Mouse (Mus musculus): ENCODE measurements around the gene Fam124a. TPM values are rescaled to one million over a fixed set of nuclear protein-coding genes. Genes with fewer than 3 reads are reported as not detected.
"Not testable (repeated sequence)": the region's sequence is repeated elsewhere in the genome, so short reads cannot be mapped to it uniquely, and the experiment has no call there.

The Fam124a gene
- polyA plus RNA-seq, 1 experiment from 2014 or later, result 3.7 TPM

DNA sequence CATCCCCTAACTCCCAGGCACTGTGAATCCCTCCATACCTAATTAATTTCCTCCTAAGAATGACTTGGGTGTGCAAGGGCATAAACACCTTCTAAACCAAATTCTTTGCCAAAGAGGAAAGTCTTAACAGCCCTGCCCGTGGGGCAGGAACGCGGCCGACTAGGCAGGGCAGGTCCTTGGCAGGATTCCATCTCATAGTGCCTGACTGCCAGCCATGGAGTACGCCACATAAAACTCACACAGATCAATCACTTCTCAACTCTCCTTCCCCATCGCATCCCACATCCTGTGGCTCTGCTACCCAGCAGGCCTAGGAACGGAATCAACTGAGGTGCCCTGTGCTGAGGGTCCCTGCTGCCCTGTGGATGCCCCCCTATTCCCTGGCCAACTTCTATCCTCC, 8.1 kb downstream of the Fam124a start:
- DNase-seq (ENCODE audit: low spot score), result no peak
- Histone ChIP-seq H3K4me1 (replicated peaks; ENCODE audit: control insufficient read depth, insufficient read depth) (no peaks in the 10 kb centered on the region; the same call in 1 of the 2 replicates), H3K9me3 (ENCODE audit: control insufficient read depth, low read length) (no peaks in the 10 kb centered on the region), H3K4me3 (ENCODE audit: low read depth, low read length) (no peak overlapping the region), H3K4me2 (replicated peaks; ENCODE audit: low read depth) (no peak overlapping the region), H3K9ac (ENCODE audit: low read length) (no peak overlapping the region), H3K27ac (replicated peaks) (no peak overlapping the region), H3K27me3 (ENCODE audit: control insufficient read depth, insufficient read depth, low read length) (no peaks in the 10 kb centered on the region), H3K36me3 (ENCODE audit: control insufficient read depth, insufficient read depth, low read length) (no peaks in the 10 kb centered on the region)
- TF ChIP-seq EP300 (optimal IDR thresholded peaks at IDR 0.05) (no peak), CTCF (IDR thresholded peaks at IDR 0.05; ENCODE audit: low read depth) (no peak)
- WGBS, result 45% methylated on average over 7 of the region's 7 CpGs
- no peak for ATAC-seq (ENCODE audit: low FRiP score, low TSS enrichment)

DNA sequence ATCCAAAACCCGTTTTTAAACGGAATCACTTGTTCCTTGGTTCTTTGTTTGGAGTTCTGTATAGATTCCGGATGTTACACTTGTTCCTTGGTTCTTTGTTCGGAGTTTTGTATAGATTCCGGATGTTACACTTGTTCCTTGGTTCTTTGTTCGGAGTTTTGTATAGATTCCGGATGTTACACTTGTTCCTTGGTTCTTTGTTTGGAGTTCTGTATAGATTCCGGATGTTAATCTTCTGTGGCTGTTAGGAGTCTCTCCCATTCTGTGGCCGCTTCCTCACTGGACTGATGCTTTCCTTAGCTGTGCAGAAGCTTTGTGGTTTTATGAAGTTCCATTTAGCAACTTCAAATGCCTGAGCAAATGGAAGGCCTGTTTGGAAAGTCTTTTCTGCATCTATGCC, 11.3 kb downstream of the Fam124a start, which contains the start of gene Gm4131:
Gene Gm4131, minus strand, starts transcription at position 101 of the 400 bp plus-strand sequence.
- not testable (repeated sequence) for H3K9me3 ChIP-seq (ENCODE audit: control insufficient read depth, low read length); H3K27me3 ChIP-seq (ENCODE audit: control insufficient read depth, insufficient read depth, low read length)
- 87% methylated on average over 9 of the region's 9 CpGs for WGBS

DNA sequence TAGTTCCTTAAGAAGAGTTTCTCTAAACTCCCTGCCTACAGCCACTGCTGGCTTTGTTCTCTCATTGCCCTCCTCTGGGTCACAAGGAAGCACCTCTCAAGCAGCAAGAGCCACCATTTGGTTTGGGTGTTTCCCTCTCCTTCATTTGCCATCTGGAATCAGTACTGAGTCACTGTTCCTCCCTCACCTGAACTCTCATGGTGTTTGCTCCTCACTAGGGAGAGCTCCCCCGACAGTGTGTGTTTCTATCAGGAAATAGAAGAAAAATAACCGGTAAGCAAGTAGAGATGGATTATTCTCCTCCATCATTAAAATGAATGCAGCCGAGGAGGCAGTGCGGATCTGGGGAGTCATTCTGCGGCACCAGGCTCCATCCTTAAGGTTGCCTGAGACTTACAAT, 13.9 kb downstream of the Fam124a start:
- no peaks in the 10 kb centered on the region for H3K27me3 ChIP-seq (ENCODE audit: control insufficient read depth, insufficient read depth, low read length)
- no peak for DNase-seq (ENCODE audit: low spot score)
- peak; percentile 83 for ATAC-seq (ENCODE audit: low FRiP score, low TSS enrichment)
- no peak overlapping the region for H3K4me3 ChIP-seq (ENCODE audit: low read depth, low read length)
- no peaks in the 10 kb centered on the region for H3K36me3 ChIP-seq (ENCODE audit: control insufficient read depth, insufficient read depth, low read length)
- H3K4me2 ChIP-seq (replicated peaks; ENCODE audit: low read depth), result no peak overlapping the region
- 0 out of 2 replicates have a peak overlapping the region, but pooled peaks have one; percentile 69 for H3K27ac ChIP-seq (replicated peaks)
- no peaks in the 10 kb centered on the region for H3K9me3 ChIP-seq (ENCODE audit: control insufficient read depth, low read length)
- H3K9ac ChIP-seq (ENCODE audit: low read length), result no peak overlapping the region
- 79% methylated on average over 5 of the region's 5 CpGs for WGBS
- H3K4me1 ChIP-seq (replicated peaks; ENCODE audit: control insufficient read depth, insufficient read depth), result 0 out of 2 replicates have a peak, but pooled peaks cover 3% of the 10 kb centered on the region
- no peak for TF ChIP-seq CTCF (IDR thresholded peaks at IDR 0.05; ENCODE audit: low read depth)
- no peak for TF ChIP-seq EP300 (optimal IDR thresholded peaks at IDR 0.05)

More for the DNA sequence above, 11.3 kb downstream of the Fam124a start, which contains the start of gene Gm4131:
- not testable (repeated sequence) for ATAC-seq (ENCODE audit: low FRiP score, low TSS enrichment); H3K36me3 ChIP-seq (ENCODE audit: control insufficient read depth, insufficient read depth, low read length); H3K4me1 ChIP-seq (replicated peaks; ENCODE audit: control insufficient read depth, insufficient read depth); H3K9ac ChIP-seq (ENCODE audit: low read length); H3K4me3 ChIP-seq (ENCODE audit: low read depth, low read length); DNase-seq (ENCODE audit: low spot score); H3K4me2 ChIP-seq (replicated peaks; ENCODE audit: low read depth); H3K27ac ChIP-seq (replicated peaks)

DNA sequence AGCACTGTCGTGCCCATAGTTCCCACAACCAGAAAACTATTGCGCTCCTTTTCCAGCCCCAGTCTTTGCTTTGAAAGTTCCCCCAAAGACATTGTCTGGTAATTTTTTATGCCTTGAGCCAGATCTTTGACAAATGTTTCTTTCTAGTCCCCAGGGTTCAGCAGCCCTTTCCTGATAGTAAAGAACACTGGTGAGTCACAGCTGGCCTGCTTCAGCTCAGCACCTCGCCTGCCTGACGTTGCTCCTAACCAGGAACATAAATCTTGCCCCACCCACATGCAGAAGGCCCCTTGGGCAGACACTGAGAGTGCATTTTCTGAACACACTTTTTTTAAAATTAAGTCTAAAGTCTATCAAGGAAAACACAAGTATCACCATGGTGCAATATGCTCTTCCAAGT, 14.8 kb downstream of the Fam124a start:
- 0 out of 2 replicates have a peak, but pooled peaks cover 3% of the 10 kb centered on the region for H3K4me1 ChIP-seq (replicated peaks; ENCODE audit: control insufficient read depth, insufficient read depth)
- peak overlapping the region; percentile 69 for H3K27ac ChIP-seq (replicated peaks)
- H3K9me3 ChIP-seq (ENCODE audit: control insufficient read depth, low read length), result no peaks in the 10 kb centered on the region
- H3K4me3 ChIP-seq (ENCODE audit: low read depth, low read length), result no peak overlapping the region
- ATAC-seq (ENCODE audit: low FRiP score, low TSS enrichment), result peak; percentile 93
- DNase-seq (ENCODE audit: low spot score), result peak; percentile 49
- TF ChIP-seq EP300 (optimal IDR thresholded peaks at IDR 0.05), result no peak
- no peak for TF ChIP-seq CTCF (IDR thresholded peaks at IDR 0.05; ENCODE audit: low read depth)
- H3K9ac ChIP-seq (ENCODE audit: low read length), result no peak overlapping the region
- WGBS, result 12% methylated on average over 4 of the region's 4 CpGs
- no peaks in the 10 kb centered on the region for H3K36me3 ChIP-seq (ENCODE audit: control insufficient read depth, insufficient read depth, low read length)
- H3K27me3 ChIP-seq (ENCODE audit: control insufficient read depth, insufficient read depth, low read length), result no peaks in the 10 kb centered on the region
- no peak overlapping the region for H3K4me2 ChIP-seq (replicated peaks; ENCODE audit: low read depth)

DNA sequence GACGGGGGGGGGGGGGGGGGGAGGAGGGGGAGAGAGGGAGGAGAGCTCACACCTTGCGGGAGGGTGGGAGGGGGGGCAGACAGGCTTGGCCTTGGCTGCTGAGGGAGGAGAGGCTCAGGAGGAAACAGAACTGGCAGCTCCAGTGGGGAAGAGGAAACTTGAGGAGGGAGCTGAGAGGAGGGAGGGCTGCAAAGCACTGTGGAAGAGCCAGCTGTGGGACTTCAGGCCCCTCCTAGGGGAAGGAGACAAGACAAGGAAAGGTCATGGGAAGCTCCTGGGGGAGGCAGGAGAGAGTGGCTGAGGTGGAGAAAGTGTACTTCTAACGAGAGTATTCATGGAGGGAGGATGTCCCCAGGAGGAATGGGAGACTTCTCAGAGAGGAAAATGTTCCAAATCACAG, 17.9 kb downstream of the Fam124a start:
- 3% methylated on average over 2 of the region's 3 CpGs for WGBS
- TF ChIP-seq CTCF (IDR thresholded peaks at IDR 0.05; ENCODE audit: low read depth), result no peak
- no peak for TF ChIP-seq EP300 (optimal IDR thresholded peaks at IDR 0.05)
- Histone ChIP-seq H3K4me2 (replicated peaks; ENCODE audit: low read depth) (no peak overlapping the region), H3K9ac (ENCODE audit: low read length) (no peak overlapping the region), H3K9me3 (ENCODE audit: control insufficient read depth, low read length) (no peaks in the 10 kb centered on the region), H3K27ac (replicated peaks) (no peak overlapping the region), H3K4me1 (replicated peaks; ENCODE audit: control insufficient read depth, insufficient read depth) (0 out of 2 replicates have a peak, but pooled peaks cover 3% of the 10 kb centered on the region), H3K27me3 (ENCODE audit: control insufficient read depth, insufficient read depth, low read length) (no peaks in the 10 kb centered on the region), H3K36me3 (ENCODE audit: control insufficient read depth, insufficient read depth, low read length) (no peaks in the 10 kb centered on the region), H3K4me3 (ENCODE audit: low read depth, low read length) (no peak overlapping the region)
- DNase-seq (ENCODE audit: low spot score), result no peak
- no peak; the same call in 1 of the 2 replicates for ATAC-seq (ENCODE audit: low FRiP score, low TSS enrichment)

DNA sequence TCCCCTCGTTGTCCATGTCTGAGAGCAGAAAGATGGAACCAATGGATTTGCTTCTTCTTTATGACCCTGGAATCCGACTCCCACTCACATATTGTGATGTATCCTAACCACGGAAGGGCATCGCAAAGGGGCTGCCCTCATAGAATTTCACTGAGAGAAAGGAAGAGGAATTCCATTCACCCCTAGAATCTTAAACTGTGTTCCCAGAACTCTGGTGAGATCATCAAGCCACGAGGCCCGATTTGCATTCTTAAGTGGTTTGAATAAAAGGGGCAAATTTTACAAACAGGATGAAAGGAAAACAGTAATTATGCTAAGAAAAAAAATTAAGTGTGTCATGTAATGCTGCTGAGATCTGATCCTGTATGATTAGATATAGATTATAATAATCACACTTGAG, 19.4 kb downstream of the Fam124a start:
- Histone ChIP-seq H3K4me1 (replicated peaks; ENCODE audit: control insufficient read depth, insufficient read depth) (0 out of 2 replicates have a peak, but pooled peaks cover 1% of the 10 kb centered on the region), H3K4me2 (replicated peaks; ENCODE audit: low read depth) (no peak overlapping the region), H3K9me3 (ENCODE audit: control insufficient read depth, low read length) (no peaks in the 10 kb centered on the region), H3K36me3 (ENCODE audit: control insufficient read depth, insufficient read depth, low read length) (no peaks in the 10 kb centered on the region), H3K27me3 (ENCODE audit: control insufficient read depth, insufficient read depth, low read length) (no peaks in the 10 kb centered on the region), H3K9ac (ENCODE audit: low read length) (no peak overlapping the region), H3K27ac (replicated peaks) (no peak overlapping the region), H3K4me3 (ENCODE audit: low read depth, low read length) (no peak overlapping the region)
- DNase-seq (ENCODE audit: low spot score) (no peak), ATAC-seq (ENCODE audit: low FRiP score, low TSS enrichment) (no peak)
- no peak for TF ChIP-seq EP300 (optimal IDR thresholded peaks at IDR 0.05)
- no peak for TF ChIP-seq CTCF (IDR thresholded peaks at IDR 0.05; ENCODE audit: low read depth)
- 74% methylated on average over 6 of the region's 6 CpGs for WGBS
